Mouse (Mus musculus) forelimb bud, embryonic 11.5 days (tissue): ENCODE measurements around the gene Vwa7.
"Not testable (repeated sequence)": the region's sequence is repeated elsewhere in the genome, so short reads cannot be mapped to it uniquely, and the experiment has no call there.

Experiments
- DNase-seq: peaks from one replicate; pipeline ENCODE4 v3.0.0-alpha.2; 2012; ENCODE audit warnings: low read depth, low spot score

The Vwa7 gene

DNA sequence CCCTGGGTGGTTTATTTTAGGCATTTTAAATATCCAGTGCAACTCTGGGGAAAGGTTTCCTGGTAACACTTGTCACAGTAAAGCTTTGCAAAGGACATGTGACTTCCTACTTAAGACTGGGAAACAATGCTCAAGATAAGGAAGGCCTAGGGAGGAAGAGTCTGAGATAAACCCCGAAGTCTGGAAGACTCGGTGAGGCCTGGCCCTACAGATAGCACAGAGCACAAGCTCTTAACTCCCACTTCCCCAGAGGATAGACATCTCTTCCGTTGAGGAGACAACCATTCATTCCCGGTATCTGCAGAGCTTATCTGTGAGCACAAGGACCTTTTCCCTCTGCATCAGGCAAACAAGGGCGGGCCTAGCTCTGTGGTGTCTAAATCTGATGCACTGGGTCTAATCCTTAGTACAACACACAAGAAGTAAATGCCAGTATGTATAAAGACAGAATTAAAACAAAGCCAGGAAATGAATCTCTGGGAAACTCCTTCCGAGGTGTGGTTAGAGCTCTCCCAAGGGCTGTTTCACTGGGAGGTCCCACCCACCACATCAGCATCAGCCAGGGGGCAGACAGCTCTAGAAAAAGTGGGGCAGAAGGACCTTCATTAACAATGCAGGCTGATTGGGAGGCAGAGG lies 5.6 kb downstream of the Vwa7 start:
- no peak for DNase-seq

DNA sequence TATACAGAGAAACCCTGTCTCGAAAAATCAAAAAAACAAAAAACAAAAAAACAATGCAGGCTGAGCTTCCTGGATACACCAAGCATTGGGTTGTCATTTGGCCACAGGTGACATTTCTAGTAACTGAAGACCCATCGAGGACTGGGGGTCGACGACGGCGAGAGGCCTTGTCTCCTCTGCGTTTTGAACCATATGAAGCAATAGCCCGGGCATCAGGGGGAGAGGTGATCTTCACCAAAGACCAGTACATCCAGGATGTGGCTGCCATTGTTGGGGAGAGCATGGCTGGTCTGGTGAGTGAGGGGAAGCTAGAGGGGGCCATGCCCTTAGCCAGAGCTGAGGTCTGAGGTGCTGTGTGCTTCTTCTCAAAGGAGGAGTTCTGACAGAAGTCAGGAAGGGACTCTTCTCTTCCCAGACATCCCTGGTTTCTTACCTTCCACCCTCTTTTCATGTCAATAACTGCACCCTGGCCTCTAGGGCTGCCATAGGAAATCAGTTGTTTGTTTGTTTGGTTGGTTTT lies 6.2 kb downstream of the Vwa7 start:
- DNase-seq = no peak

DNA sequence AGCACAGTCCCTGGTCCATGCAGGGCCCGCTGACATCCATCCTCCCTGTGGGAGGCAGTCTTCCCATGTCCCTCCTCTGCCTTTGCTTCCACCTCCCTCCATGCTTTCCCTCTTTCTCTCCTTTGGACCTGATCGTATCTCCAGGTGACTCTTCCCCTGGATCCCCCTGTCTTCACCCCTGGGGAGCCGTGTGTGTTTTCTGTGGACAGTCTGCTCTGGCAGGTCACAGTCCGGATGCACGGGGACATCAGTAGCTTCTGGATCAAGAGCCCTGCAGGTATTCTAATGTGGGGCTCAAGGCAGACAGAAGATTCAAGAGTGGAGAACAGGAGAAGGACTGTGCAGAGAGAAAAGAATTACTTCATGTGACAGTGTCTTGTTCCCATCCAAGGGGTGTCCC lies 6.8 kb downstream of the Vwa7 start:
- no peak for DNase-seq

DNA sequence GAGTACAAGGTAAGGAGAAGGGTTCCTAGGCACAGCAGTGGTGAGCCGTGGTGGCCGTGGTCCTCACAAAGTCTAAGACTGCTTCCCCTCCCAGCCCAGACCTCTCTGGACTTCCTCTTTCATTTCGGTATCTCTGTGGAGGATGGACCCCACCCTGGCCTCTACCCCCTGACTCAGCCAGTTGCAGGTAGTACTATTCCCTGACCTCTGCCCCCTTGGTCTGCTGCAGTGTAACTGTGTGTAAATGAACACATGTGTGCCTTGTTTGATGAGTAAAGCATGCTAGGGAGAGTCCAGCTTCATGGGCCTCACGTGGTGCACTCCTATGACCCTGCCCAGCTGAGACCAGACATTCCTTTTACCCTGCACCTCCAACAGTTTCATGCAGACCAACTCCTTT lies 7.4 kb downstream of the Vwa7 start:
- DNase-seq = no peak

DNA sequence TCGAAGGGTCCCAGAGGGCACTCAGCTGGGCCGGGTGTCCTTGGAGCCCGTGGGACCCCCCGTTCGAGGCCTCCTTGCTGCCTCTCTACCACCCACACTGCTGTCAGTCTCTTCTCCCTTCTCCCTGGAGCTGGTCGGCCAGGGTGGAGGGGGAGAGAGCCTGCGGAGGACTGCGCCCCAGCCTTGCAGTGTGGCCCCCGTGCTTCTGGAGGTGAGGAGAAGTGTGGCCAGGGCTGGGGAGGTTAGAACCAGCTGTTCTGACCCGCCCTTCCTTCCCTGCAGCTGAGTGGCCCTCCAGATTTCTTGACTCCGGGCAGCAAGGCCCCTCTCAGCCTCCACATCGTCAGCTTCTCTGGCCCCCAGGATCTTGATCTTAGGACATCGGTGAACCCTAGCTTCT lies 7.9 kb downstream of the Vwa7 start:
- DNase-seq = no peak

DNA sequence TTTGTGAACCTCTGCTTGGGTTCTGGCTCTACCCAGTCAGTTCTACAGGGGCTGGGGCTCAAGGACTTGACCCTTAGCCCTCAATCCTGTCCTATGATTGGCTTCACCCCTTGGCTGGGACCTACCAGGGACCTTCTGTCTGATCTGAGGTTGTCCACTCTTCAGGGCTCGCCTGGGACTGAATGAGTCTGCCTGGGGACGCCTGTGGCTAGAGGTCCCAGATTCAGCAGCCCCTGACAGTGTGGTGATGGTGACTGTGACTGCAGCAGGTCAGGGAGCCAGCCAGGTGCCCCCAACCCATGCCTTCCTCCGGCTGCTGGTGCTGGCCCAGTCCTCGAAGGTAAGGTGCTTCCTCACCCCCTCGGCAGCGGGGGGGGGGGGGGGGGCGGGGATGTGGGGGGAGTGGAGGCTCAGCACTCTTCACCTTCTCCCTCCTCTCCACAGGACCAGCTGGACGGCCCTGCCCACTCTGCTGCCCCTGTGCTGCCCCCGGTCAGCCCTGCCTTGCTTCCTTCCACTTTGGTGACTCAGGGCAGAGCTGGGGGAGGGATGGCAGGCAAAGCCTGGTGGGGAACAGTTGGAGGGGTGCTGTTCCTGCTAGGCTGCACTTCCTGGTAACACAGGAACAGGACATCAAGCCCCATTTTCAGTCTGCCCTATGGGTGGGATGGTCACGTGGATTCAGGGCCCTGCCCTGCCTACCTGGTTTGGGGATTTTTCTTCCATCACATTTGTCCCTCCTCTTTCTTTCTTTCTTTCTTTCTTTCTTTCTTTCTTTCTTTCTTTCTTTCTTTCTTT lies 8.5 kb downstream of the Vwa7 start:
- no peak for DNase-seq

DNA sequence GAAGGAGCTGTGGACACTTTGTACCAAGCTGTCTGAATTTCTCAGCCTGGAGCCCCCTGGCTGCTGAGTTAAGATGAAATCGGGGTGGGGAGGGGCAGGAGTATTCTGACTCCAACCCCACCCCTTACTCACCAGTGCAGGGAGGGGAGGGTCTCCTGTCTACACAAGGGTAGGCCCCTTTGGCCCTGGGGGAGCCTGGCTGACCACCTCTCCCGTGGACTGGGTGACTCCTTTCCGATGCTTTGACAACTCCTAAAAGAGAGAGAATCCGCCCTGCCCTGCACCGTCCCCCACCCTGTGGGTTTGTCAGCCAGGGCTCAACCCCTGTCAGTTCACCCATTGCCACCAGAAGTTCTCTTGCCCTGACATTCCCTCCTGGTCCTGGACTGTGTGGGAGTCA lies 9.8 kb downstream of the Vwa7 start:
- no peak for DNase-seq

DNA sequence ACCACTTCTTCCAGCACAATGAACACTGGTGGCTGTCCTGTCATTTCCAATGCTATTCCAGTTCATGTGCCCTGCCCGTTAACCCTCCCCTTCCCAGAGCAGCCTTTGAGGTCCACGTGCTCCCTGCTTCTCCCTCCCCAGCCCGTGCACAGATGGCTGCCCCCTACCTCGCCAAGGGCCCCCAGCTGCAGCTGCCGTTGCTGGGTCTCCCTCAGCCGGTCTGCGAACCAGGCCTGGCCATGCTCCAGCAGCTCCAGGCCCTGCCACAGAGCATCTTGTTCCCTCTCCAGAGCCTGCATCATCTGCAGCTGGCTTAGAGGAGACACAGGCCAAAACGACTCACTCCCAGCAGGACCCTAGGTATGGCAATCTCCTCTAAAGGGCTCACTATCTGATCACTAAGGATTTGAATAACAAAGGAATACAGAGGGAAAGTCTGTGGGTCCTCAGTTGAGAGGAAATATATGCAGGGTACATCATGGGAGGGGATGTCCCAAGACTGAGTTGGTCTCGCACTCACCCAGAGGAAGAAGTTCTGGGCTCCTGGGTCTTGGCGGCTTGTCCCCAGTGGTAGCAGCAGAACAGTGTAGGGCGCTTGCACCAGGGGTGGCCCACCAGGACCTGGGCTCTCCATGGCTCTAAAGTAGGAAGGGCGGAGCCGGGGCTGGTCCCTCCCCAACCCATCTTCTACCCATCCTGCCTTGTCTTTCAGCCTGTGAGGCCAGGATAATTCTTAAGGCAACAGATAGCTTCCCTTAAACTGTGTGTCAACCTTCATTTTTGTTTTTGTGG lies 11.1 kb downstream of the Vwa7 start, which contains the start of gene Sapcd1:
Gene Sapcd1, minus strand, starts transcription at position 740 of the 792 bp plus-strand sequence.
- no peak for DNase-seq

DNA sequence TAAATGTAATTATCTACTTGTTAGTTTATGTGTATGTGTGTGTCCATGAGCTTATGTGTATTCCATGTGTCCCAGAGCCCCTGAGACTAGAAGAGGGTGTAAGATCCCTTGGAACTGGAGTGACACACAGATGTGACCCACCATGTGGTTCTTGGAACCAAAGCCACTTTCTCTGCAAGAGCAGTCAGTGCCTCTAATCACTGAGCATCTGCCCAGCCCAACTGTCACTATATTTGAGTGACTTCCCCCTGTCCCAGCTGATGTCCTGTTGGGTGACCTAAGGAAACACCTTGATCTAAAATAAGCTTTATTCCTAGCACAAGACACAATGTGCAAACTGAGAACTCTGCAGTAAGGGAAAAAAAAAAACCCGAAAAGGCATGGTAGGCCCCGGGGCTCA lies 11.9 kb downstream of the Vwa7 start:
- no peak for DNase-seq

DNA sequence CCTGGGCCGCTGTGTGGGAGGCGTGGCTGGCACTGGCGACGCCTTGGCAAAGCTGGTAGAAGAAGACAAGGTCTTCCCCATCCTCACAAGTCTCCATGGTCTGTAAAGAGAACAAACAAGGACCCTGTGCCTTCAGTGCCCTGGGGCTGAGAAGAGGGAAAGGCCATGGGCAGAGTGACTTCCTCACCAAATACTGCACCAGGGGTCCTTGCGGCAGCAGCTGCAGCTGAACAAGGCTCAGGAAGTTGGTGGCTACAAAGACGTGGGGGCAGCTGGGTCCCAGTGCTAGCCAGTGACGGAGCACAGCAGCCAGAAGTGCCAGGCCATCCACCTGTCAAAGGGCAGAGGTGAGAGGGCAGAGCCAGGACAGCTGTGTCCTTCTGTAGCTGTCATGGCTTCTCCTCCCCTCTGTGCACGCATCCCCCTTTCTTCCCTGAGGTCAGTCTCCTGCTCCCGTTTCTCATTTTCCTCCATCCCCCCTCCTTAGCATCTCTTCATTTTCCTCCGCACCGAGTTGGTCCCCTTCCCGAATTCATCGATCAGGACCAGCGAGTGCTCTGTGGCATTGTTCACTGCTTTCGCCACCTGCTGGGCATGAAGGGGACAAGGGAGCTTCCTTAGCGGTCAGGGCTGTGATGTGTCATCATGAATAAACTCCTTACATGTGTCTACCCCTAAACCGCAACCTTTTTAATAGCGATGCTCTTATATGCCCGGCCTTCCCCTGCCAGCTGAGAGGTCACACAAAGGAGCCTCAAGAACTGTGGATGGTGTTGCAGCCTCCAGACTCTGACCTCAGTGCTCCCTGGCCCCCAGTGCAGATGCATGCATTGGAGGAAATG lies 13.5 kb downstream of the Vwa7 start:
- no peak for DNase-seq

DNA sequence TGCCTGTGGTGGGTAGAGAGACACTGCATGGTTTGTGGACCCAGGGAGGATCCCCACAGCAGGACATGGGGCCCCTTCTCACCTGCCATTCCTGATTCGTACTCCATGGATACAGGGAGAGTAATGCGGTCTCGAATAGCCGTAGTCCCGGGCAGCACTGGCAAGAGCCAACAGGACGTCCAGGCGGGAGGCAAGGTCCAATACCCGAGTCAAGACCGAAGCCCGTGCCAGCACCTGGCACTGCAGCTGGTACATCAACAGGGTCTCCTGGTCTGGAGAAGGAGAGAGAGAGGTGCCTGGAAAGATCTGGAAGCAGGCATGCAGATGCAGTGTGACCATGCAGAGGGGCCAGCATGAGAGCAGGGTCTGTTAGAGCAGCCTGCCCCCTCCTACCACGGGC lies 14.9 kb downstream of the Vwa7 start:
- DNase-seq = no peak

DNA sequence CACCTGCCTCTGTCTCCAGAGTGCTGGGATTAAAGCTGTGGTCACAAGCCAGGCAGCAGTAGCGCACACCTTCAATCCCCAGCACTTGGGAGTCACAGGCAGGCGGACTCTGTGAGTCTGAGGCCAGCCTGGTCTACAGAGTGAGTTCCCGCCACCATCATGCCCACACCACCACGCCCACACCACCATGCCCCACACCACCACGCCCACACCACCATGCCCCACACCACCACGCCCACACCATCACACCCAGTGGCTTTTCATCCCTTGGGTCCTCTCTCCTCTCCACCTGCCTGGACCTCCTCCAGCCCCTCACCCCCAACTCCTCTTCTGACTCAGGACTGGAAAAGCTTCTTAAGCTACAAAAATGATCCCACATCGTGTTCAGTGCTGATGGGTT lies 15.5 kb downstream of the Vwa7 start:
- no peak for DNase-seq

DNA sequence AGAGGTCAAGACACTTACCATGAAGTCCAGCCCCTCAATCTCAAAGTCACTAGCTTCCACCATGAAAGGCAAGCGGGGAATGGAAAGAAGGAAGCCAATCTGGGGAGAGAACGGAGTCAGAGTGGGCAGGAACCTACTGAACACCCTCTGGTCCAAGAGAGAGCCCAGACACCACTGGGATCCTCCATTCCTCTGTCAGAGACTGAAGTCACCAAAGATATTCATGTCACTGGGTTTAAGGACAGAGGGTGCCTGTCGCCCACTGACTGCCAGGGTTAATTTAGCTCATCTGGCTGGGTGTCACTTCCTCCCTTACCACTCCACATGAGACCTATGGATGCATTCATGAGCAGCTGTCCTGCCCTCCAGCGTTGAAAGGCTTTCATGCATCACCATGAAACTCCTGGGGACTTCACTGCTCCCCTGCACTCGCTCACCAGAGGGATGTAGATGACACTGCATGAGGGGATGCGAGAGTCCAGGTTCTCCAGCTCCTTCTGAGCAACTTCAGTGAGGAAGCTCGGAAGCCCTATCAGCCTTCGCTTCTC lies 16.0 kb downstream of the Vwa7 start:
- no peak for DNase-seq

DNA sequence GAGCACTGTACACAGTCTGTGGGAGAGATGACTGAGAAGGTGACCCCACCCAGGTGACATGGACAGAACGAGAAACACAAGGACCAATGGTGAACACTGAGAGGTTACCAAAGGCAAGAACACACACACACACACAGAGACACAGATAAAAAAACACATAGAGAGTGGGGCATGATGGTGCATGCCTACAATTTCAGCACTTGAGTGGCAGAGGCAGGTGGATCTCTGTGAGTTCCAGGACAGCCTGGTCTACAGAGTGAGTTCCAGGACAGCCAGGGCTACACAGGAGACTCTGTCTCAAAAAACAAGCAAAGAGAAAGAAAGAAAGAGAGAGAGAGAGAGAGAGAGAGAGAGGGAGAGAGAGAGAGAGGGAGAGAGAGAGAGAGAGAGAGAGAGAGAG lies 17.3 kb downstream of the Vwa7 start:
- DNase-seq = not testable (repeated sequence)

DNA sequence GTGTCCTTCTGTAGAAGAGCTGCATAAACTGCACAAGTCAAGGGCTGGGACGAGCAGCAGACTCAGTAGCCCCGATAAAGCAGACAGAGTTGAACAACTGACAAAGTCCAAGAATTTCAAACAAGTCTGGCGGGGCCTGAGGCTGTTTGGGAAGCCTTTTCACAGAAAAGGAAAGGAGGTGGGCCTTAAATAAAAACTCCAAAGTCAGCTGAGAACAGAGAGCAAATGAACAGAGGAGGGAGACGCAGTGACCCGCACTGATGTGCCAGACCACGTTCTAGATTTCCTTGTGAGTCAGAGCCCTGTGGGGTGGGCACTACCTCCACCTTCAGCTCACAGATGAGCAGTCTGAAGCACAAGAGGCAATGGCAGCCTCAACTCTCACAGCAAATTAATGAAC lies 18.5 kb downstream of the Vwa7 start:
- DNase-seq = no peak

DNA sequence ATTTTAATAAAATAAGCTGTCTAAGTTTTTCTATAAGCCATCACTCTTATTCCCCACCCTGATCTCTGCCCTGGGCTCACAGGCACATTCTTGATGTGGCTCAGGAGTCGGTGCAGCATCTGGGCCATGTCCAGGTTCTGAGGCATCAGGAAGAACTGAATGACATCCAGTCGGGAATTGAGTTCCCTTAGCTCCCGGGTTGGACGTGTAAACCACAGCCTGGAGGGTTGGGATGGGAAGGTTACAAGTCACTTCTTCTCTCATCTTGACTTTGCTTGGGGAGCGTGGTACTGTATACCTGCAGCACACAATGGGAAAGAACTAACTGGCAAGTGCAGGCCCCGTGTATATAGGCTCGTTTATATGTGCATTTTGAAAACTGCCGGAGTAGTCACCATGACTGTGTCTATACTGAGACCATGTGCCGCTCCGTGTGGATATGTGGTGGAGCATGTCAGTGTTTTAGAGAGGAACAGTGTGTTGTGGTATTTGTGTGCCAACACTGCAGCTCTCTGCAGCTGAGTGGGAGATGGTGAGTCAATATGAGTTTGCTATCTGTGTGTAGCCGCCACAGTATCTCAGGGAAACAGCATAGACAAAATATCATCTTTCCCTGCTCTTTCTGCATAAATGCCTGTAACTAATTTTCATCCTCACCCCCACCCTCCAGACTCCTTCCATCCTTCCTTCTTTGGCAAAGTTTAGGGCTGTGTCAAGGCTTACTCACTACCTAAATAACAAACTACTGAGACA lies 22.9 kb downstream of the Vwa7 start:
- no peak for DNase-seq

DNA sequence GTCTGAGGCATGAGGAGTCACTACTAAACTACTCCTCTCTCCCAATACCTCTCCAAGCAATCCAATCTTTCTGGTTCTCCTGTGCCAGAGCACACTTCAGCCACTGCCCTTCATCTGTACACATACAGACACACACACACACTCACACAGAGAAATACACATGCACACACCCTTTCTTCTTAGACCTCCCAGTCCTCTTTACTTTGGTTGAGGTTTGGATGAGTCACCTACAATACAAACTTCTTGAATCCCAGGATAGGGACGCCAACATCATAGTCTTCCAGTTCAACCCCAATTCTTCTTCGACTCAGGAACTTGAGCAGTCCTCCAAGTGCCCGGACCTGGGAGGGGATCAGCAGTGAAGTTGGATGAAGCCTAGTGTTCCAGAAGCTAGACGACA lies 27.4 kb downstream of the Vwa7 start:
- DNase-seq = no peak

DNA sequence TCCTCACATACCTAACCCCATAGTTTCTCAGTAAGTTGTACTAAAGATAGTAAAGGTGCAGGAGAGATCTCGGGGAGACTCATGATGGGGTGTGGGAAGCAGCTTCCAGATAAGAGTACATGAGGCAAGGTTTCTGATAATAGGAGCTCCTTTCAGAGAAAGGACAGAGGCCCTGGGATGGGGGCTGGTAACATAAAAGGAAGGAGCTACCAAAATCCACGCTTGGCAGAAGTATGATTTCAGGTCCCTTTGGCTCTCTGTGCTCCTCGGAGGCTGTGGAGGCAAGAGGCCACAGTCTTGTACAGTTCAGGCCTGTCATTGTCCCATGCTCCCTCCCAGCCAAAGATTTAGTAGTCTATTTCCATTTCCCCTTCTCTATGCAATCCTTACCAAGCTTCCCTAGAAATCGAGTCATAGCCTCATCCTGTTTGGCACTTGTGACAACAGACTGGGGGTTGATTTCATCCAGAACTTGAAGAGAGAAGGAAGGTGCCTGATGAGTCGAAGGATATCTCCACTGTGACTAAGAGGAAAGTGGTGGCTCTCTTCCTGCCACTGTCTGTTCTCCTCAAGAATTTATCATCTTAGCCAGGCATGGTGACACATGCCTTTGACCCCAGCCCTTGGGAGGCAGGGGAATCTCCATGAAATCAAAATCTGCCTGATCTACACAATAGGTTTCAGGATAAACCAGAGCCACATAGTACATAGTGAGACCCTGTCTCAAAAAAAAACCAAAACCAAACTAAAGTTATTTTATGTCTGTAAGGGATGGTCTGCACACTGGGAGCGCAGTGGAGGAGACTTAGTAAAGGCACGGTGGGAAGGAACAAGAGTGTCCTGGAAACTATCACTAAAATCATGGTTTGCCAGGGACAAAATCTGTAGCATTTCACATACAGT lies 28.8 kb downstream of the Vwa7 start:
- DNase-seq = no peak
